Mouse (Mus musculus) erythroblast, embryonic 14.5 days (primary cell): Measurements from ENCODE around the gene Grpel1.

Experiments
- GATA1 ChIP-seq: IDR thresholded peaks from 2 replicates; pipeline ENCODE4 v1.6.1; 2012; ENCODE audit warnings: low read length, inconsistent platforms, mixed read lengths
- TAL1 ChIP-seq: IDR thresholded peaks from 3 replicates; pipeline ENCODE4 v1.6.1; 2012; ENCODE audit warnings: low read length, inconsistent platforms, mixed read lengths

DNA sequence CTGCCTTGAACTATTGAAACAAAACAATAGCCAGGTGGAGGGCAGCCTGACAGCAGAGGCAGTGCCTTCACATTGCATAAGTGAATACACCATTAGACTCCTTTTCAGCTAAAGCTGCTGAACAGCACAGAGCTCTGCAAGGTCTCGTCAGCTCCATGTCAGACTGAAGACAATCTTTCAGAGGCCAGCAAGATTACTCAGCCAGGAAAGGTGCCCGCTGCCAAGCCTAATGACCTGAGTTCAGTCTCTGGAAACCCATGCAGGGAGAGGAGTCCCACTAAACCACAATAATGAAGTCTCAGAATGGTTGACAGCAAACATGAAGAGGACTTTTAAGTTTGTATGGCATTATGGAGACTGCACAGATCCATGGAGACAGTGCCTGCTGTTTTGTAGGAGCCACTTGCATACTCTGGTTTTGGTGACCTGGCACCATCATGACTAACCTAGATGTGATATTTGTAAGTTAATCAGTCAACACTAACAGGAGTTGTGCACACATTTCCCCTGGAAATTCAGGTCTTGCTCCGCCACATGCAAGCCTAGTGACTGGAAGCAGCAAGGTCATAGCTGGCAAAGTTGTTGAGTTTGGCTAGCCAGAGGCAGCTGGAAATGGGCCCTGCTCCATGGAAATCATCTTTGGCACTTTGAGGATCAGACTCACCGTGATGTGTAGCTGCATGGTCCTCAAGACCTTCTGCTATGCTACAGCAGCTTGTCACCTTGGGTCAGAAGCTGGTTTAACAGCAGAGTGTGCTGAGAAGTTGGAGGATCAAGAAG lies 8.3 kb downstream of the Grpel1 start:
- no peak for TF ChIP-seq TAL1
- TF ChIP-seq GATA1: no peak
